Mouse (Mus musculus) stomach, embryonic 14.5 days (tissue): Measurements from ENCODE around the gene Fam172a. TPM values are rescaled to one million over a fixed set of nuclear protein-coding genes. Genes with fewer than 3 reads are reported as not detected.

Experiments used
- ATAC-seq: fragments of 200-750 bp; cut with Nextera tagmentation; 2 replicates; pipeline ENCODE4 v1.8.0; 2017; ENCODE audit warnings: low read depth, moderate TSS enrichment; ENCODE audit not compliant: insufficient number of reproducible peaks, insufficient read depth, low FRiP score
- H3K27ac ChIP-seq: fragments of 300-500 bp; sonication (generic); 2 replicates; pipeline ENCODE4 v1.5.1; 2014; ENCODE audit warnings: mild to moderate bottlenecking, low read length, moderate library complexity, mixed read lengths
- H3K27me3 ChIP-seq: fragments of 300-500 bp; sonication (generic); 2 replicates; pipeline ENCODE4 v1.6.1; 2014; ENCODE audit warnings: low read length, control low read depth, mixed read lengths; ENCODE audit not compliant: control insufficient read depth, insufficient read depth
- H3K36me3 ChIP-seq: fragments of 300-500 bp; sonication (generic); 2 replicates; pipeline ENCODE4 v1.6.1; 2014; ENCODE audit warnings: mild to moderate bottlenecking, control low read depth, low read length, moderate library complexity, mixed read lengths; ENCODE audit not compliant: control insufficient read depth, insufficient read depth
- H3K4me1 ChIP-seq: fragments of 300-500 bp; sonication (generic); 2 replicates; pipeline ENCODE4 v1.6.1; 2014; ENCODE audit warnings: low read length, control low read depth, mixed read lengths; ENCODE audit not compliant: control insufficient read depth, insufficient read depth
- H3K4me2 ChIP-seq: fragments of 300-500 bp; sonication (generic); replicated peaks from 2 replicates; pipeline ENCODE4 v1.6.1; 2014; ENCODE audit warnings: low read depth, low read length, control low read depth
- H3K4me3 ChIP-seq: fragments of 300-500 bp; sonication (generic); 2 replicates; pipeline ENCODE4 v1.5.1; 2014; ENCODE audit warnings: low read depth, low read length, control low read depth
- H3K9ac ChIP-seq: fragments of 300-500 bp; sonication (generic); replicated peaks from 2 replicates; pipeline ENCODE4 v1.6.1; 2014; ENCODE audit warnings: low read depth, mild to moderate bottlenecking, control low read depth, low read length, moderate library complexity, mixed read lengths
- H3K9me3 ChIP-seq: fragments of 300-500 bp; sonication (generic); 2 replicates; pipeline ENCODE4 v1.6.1; 2016; ENCODE audit warnings: low read depth, low read length, control low read depth; ENCODE audit not compliant: control insufficient read depth
- WGBS: fragments of 180-500 bp; shearing (Covaris S2); extraction: QIAGEN DNeasy Blood & Tissue Kit; methylation state at CpG from one replicate; pipeline ENCODE4 v1.1.7; 2014; 5-methylcytosine and 5-hydroxymethylcytosine counted together
- polyA plus RNA-seq: library from polyadenylated mRNA; unstranded; fragments of >200 nt; fragmentation: Nextera tagmentation; extraction: Ambion mirVana; gene quantifications from 2 replicates; pipeline ENCODE4 v1.2.1, GENCODE M21; 2014

The Fam172a gene
- polyA plus RNA-seq, 1 experiment from 2014 or later = 33.3 TPM

- no peaks in the 10 kb centered on the region for H3K9me3 ChIP-seq
- H3K27me3 ChIP-seq = no peaks in the 10 kb centered on the region
- ATAC-seq = no peak
- H3K27ac ChIP-seq = no peak overlapping the region
- 50% methylated on average over 1 of the region's 1 CpGs for WGBS
- no peak overlapping the region for H3K4me3 ChIP-seq
- no peak overlapping the region for H3K9ac ChIP-seq
- H3K4me1 ChIP-seq = no peaks in the 10 kb centered on the region
- no peaks in the 10 kb centered on the region for H3K36me3 ChIP-seq
- H3K4me2 ChIP-seq = no peak overlapping the region
Measured at GRCm38 (mm10) chr13:77899725-77900124, 197.9 kb downstream of the Fam172a start.

- Histone ChIP-seq H3K27ac (no peak overlapping the region), H3K4me2 (no peak overlapping the region), H3K9me3 (no peaks in the 10 kb centered on the region), H3K36me3 (no peaks in the 10 kb centered on the region), H3K4me1 (no peaks in the 10 kb centered on the region), H3K4me3 (no peak overlapping the region), H3K27me3 (no peaks in the 10 kb centered on the region), H3K9ac (no peak overlapping the region)
- no peak; the same call in 1 of the 2 replicates for ATAC-seq
Measured at GRCm38 (mm10) chr13:77900843-77901242, 199.0 kb downstream of the Fam172a start.

- no peak overlapping the region for H3K4me3 ChIP-seq
- H3K4me2 ChIP-seq = no peak overlapping the region
- no peak overlapping the region for H3K27ac ChIP-seq
- no peaks in the 10 kb centered on the region for H3K36me3 ChIP-seq
- H3K9me3 ChIP-seq = no peaks in the 10 kb centered on the region
- H3K4me1 ChIP-seq = no peaks in the 10 kb centered on the region
- no peak overlapping the region for H3K9ac ChIP-seq
- WGBS = 81% methylated on average over 2 of the region's 2 CpGs
- H3K27me3 ChIP-seq = no peaks in the 10 kb centered on the region
- ATAC-seq = no peak
Measured at GRCm38 (mm10) chr13:77909184-77909583, 207.4 kb downstream of the Fam172a start.

- Histone ChIP-seq H3K4me1 (no peaks in the 10 kb centered on the region), H3K36me3 (no peaks in the 10 kb centered on the region), H3K4me3 (no peak overlapping the region), H3K4me2 (no peak overlapping the region), H3K9ac (no peak overlapping the region), H3K27ac (no peak overlapping the region), H3K27me3 (no peaks in the 10 kb centered on the region), H3K9me3 (no peaks in the 10 kb centered on the region)
- 75% methylated on average over 2 of the region's 2 CpGs for WGBS
- ATAC-seq = no peak
Measured at GRCm38 (mm10) chr13:77922834-77923233, 221.0 kb downstream of the Fam172a start.

GRCm38 (mm10) chr13:77957611-77958010 lies 255.8 kb downstream of the Fam172a start:
- Histone ChIP-seq H3K9me3 (no peaks in the 10 kb centered on the region), H3K27me3 (no peaks in the 10 kb centered on the region), H3K4me1 (no peaks in the 10 kb centered on the region), H3K9ac (no peak overlapping the region), H3K4me3 (no peak overlapping the region), H3K27ac (no peak overlapping the region), H3K36me3 (no peaks in the 10 kb centered on the region), H3K4me2 (no peak overlapping the region)
- 16% methylated on average over 1 of the region's 1 CpGs for WGBS
- no peak for ATAC-seq

- WGBS = 84% methylated on average over 4 of the region's 4 CpGs
- no peaks in the 10 kb centered on the region for H3K27me3 ChIP-seq
- ATAC-seq = no peak
- H3K4me1 ChIP-seq = no peaks in the 10 kb centered on the region
- no peak overlapping the region for H3K4me2 ChIP-seq
- H3K9ac ChIP-seq = no peak overlapping the region
- no peaks in the 10 kb centered on the region for H3K9me3 ChIP-seq
- no peak overlapping the region for H3K4me3 ChIP-seq
- no peaks in the 10 kb centered on the region for H3K36me3 ChIP-seq
- H3K27ac ChIP-seq = no peak overlapping the region
Measured at GRCm38 (mm10) chr13:77959493-77960272, 257.9 kb downstream of the Fam172a start.

- no peak overlapping the region for H3K9ac ChIP-seq
- H3K9me3 ChIP-seq = no peaks in the 10 kb centered on the region
- H3K4me3 ChIP-seq = no peak overlapping the region
- no peak overlapping the region for H3K27ac ChIP-seq
- ATAC-seq = no peak
- WGBS = 56% methylated on average over 3 of the region's 3 CpGs
- no peaks in the 10 kb centered on the region for H3K27me3 ChIP-seq
- no peaks in the 10 kb centered on the region for H3K36me3 ChIP-seq
- H3K4me1 ChIP-seq = no peaks in the 10 kb centered on the region
- no peak overlapping the region for H3K4me2 ChIP-seq
Measured at GRCm38 (mm10) chr13:77976248-77976647, 274.4 kb downstream of the Fam172a start.

- Histone ChIP-seq H3K4me2 (no peak overlapping the region), H3K9me3 (no peaks in the 10 kb centered on the region), H3K27me3 (no peaks in the 10 kb centered on the region), H3K36me3 (no peaks in the 10 kb centered on the region), H3K27ac (no peak overlapping the region), H3K4me3 (no peak overlapping the region), H3K4me1 (no peaks in the 10 kb centered on the region), H3K9ac (no peak overlapping the region)
- ATAC-seq = no peak
- WGBS = 71% methylated on average over 1 of the region's 1 CpGs
Measured at GRCm38 (mm10) chr13:77977121-77977520, 275.3 kb downstream of the Fam172a start.
